Mouse (Mus musculus) forebrain, embryonic 11.5 days (tissue): ENCODE measurements around the gene Cep295nl. TPM values are rescaled to one million over a fixed set of nuclear protein-coding genes. Genes with fewer than 3 reads are reported as not detected.

Experiments used
- ATAC-seq: fragments of 200-750 bp; cut with Nextera tagmentation; replicated peaks from 2 replicates; pipeline ENCODE4 v1.8.0; 2017; ENCODE audit warnings: moderate TSS enrichment; ENCODE audit not compliant: low FRiP score
- DNase-seq: peaks from one replicate; pipeline ENCODE4 v3.0.0-alpha.2; 2017; ENCODE audit warnings: low spot score
- H3K27ac ChIP-seq: fragments of 300-500 bp; sonication (generic); 2 replicates; pipeline ENCODE4 v1.5.1; 2014; ENCODE audit warnings: low read depth, low read length
- H3K27me3 ChIP-seq: fragments of 300-500 bp; sonication (generic); 2 replicates; pipeline ENCODE4 v1.6.1; 2014; ENCODE audit warnings: mild to moderate bottlenecking, low read length, mixed read lengths; ENCODE audit not compliant: control insufficient read depth, insufficient read depth
- H3K36me3 ChIP-seq: fragments of 300-500 bp; sonication (generic); 2 replicates; pipeline ENCODE4 v1.6.1; 2014; ENCODE audit warnings: mild to moderate bottlenecking, low read length, moderate library complexity, mixed read lengths; ENCODE audit not compliant: control insufficient read depth, insufficient read depth
- H3K4me1 ChIP-seq: fragments of 300-500 bp; sonication (generic); replicated peaks from 2 replicates; pipeline ENCODE4 v1.6.1; 2014; ENCODE audit warnings: low read length, mixed read lengths; ENCODE audit not compliant: control insufficient read depth, insufficient read depth
- H3K4me2 ChIP-seq: fragments of 300-500 bp; sonication (generic); 2 replicates; pipeline ENCODE4 v1.6.1; 2014; ENCODE audit warnings: low read depth, mild to moderate bottlenecking, low read length, moderate library complexity, mixed read lengths; ENCODE audit not compliant: severe bottlenecking
- H3K4me3 ChIP-seq: fragments of 300-500 bp; sonication (generic); 2 replicates; pipeline ENCODE4 v1.5.1; 2014; ENCODE audit warnings: low read depth, low read length
- H3K9ac ChIP-seq: fragments of 300-500 bp; sonication (generic); 2 replicates; pipeline ENCODE4 v1.6.1; 2014; ENCODE audit warnings: low read length
- H3K9me3 ChIP-seq: fragments of 300-500 bp; sonication (generic); 2 replicates; pipeline ENCODE4 v1.6.1; 2016; ENCODE audit warnings: low read length, mixed read lengths; ENCODE audit not compliant: control insufficient read depth
- WGBS: fragments of 180-500 bp; shearing (Covaris S2); extraction: QIAGEN DNeasy Blood & Tissue Kit; methylation state at CpG from one replicate; pipeline ENCODE4 v1.1.7; 2014; 5-methylcytosine and 5-hydroxymethylcytosine counted together
- polyA plus RNA-seq: library from polyadenylated mRNA; unstranded; fragments of >200 nt; fragmentation: Nextera tagmentation; extraction: Ambion mirVana; gene quantifications from 2 replicates; pipeline ENCODE4 v1.2.1, GENCODE M21; 2014

Cep295nl gene
- polyA plus RNA-seq, 1 experiment from 2014 or later: 0.44 TPM

DNA sequence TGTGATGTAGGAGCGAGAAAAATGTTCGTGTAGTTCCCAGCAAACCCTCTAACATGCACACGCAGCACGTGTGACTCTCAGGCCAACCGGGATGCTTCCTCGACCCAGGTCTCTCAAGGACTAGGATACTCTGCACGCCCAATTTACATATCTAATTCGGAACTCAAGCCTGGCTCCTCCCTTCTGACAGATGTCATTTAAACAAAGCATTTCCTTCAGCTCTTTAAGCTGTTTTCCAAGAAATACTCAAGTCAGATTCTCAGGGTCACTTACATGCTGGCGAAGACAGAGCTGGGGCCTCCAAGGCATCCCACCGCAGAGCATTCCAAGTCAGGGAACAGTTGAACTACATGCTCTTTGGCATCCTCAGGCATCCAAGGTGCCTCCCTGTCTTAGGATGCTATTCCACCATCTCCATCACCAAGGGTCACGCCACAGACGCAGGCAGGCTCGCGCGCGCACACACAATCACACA is 53.2 kb downstream of the Cep295nl start:
- Histone ChIP-seq H3K27me3 (no peaks in the 10 kb centered on the region), H3K4me1 (peaks cover 6% of the 10 kb centered on the region; the same call in 1 of the 2 replicates), H3K9ac (peak overlapping the region; percentile 82), H3K4me3 (peak overlapping the region; percentile 88), H3K27ac (no peak overlapping the region), H3K9me3 (no peaks in the 10 kb centered on the region), H3K36me3 (peaks cover 9% of the 10 kb centered on the region; the same call in 1 of the 2 replicates), H3K4me2 (peak overlapping the region; percentile 64)
- DNase-seq (no peak), ATAC-seq (no peak)
- WGBS: 1% methylated on average over 16 of the region's 16 CpGs

DNA sequence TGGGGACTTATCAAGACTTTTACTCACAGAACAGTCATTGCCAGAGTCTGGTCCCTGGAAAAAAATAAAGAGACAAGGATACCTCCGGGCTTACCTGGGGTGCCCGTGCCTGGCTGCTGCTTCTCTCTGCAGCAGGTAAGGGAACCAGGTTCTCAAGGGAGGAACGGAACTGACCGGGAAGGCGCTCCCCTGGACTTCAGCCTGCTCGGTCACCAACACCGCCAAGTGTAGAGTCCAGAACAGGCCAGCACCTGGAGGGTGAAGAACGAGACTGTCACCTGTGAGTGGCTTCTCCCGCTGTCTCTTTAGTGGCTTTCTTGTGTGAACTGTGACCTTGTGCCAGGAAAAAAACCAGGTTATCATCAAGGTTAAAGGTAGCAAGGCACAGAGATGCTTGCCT is 54.7 kb downstream of the Cep295nl start:
- DNase-seq: no peak
- H3K9me3 ChIP-seq: no peaks in the 10 kb centered on the region
- no peaks in the 10 kb centered on the region for H3K27me3 ChIP-seq
- H3K9ac ChIP-seq: no peak overlapping the region
- peaks cover 15% of the 10 kb centered on the region for H3K36me3 ChIP-seq
- WGBS: 95% methylated on average over 9 of the region's 9 CpGs
- no peak overlapping the region for H3K4me3 ChIP-seq
- no peak overlapping the region for H3K4me2 ChIP-seq
- ATAC-seq: no peak
- H3K27ac ChIP-seq: no peak overlapping the region
- peaks cover 6% of the 10 kb centered on the region; the same call in 1 of the 2 replicates for H3K4me1 ChIP-seq

DNA sequence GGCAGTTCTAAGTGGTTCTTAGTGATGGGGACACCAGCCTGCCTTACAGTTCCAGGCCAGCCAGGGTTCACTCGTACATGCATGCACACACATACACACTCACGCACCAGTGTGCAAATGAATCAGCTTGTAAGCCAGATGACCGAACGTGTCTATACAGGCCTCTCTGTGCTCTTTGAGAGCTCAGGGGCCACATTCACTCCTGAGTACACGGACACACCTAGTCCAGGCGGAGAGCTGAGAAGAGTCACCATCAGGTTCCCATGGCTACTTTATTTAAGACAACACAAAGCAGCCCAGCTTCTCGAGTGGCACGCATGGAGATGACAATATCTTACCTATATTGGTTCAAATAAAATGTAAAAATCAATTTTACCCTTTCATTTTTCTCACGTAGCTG is 55.9 kb downstream of the Cep295nl start:
- Histone ChIP-seq H3K36me3 (peaks cover 15% of the 10 kb centered on the region), H3K27me3 (no peaks in the 10 kb centered on the region), H3K27ac (no peak overlapping the region), H3K9me3 (no peaks in the 10 kb centered on the region), H3K4me3 (no peak overlapping the region), H3K4me2 (no peak overlapping the region), H3K4me1 (peaks cover 6% of the 10 kb centered on the region; the same call in 1 of the 2 replicates), H3K9ac (no peak overlapping the region)
- DNase-seq: no peak
- WGBS: 97% methylated on average over 9 of the region's 9 CpGs
- no peak for ATAC-seq

DNA sequence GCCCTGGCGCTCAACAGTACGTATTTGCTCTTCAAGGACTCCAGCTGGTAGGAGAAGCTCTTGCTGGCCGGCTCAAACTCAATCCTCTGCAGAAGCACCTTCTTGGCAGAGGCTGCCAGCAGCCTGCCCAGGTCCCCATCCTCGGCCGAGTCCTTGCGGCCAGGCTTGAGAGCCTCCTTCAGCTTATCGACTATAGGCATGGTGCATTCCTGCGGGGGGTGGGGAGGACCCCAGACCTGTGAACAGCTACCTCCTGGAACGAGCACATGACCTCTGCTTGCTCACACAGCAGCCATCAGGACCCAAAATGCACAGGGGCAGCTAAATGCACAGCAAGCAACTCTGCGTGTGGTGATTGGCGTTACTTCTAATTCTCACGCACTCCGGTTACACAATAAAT is 56.5 kb downstream of the Cep295nl start:
- WGBS: 92% methylated on average over 13 of the region's 13 CpGs
- H3K27me3 ChIP-seq: no peaks in the 10 kb centered on the region
- no peaks in the 10 kb centered on the region for H3K9me3 ChIP-seq
- H3K4me1 ChIP-seq: peaks cover 6% of the 10 kb centered on the region; the same call in 1 of the 2 replicates
- DNase-seq (no peak), ATAC-seq (no peak)
- no peak overlapping the region for H3K27ac ChIP-seq
- H3K4me2 ChIP-seq: no peak overlapping the region
- no peak overlapping the region for H3K9ac ChIP-seq
- no peak overlapping the region for H3K4me3 ChIP-seq
- H3K36me3 ChIP-seq: peaks cover 15% of the 10 kb centered on the region

Other genes starting within 250 kb of the Cep295nl start
- 0.17 and 0.21 TPM in 2 replicates for gene Dnah17, start 211.9 kb downstream of the Cep295nl start, polyA plus RNA-seq
- 11.5 and 12.1 TPM in 2 replicates for gene Cyth1, start 93.9 kb downstream of the Cep295nl start, polyA plus RNA-seq
- 16.7 and 17.3 TPM in 2 replicates for gene Usp36, start 52.3 kb downstream of the Cep295nl start, polyA plus RNA-seq
- gene Timp2, start 13.2 kb upstream of the Cep295nl start, polyA plus RNA-seq: 48.0 and 50.8 TPM in 2 replicates
- gene Lgals3bp, start 59.6 kb upstream of the Cep295nl start, polyA plus RNA-seq: 0.71 and 1.1 TPM in 2 replicates
- gene Cant1, start 76.6 kb upstream of the Cep295nl start, polyA plus RNA-seq: 25.4 and 30.8 TPM in 2 replicates
- 2.0 and 2.3 TPM in 2 replicates for gene C1qtnf1, start 85.7 kb upstream of the Cep295nl start, polyA plus RNA-seq
- 9.0 and 10.6 TPM in 2 replicates for gene Engase, start 134.3 kb upstream of the Cep295nl start, polyA plus RNA-seq